Mouse (Mus musculus) thymus, postnatal 4 days (tissue): ENCODE results near the gene Cpt1c.

Source experiments
- DNase-seq: peaks from one replicate; pipeline ENCODE4 v3.0.0; 2021

The Cpt1c gene

GRCm38 (mm10) chr7:44915314-44915713 lies 59.3 kb downstream of the Cpt1c start:
- no peak for DNase-seq

- no peak for DNase-seq
Measured at GRCm38 (mm10) chr7:44914396-44914795, 60.3 kb downstream of the Cpt1c start.
